Mouse (Mus musculus): Measurements from ENCODE around the gene Pld3. TPM values are rescaled to one million over a fixed set of nuclear protein-coding genes. Genes with fewer than 3 reads are reported as not detected.
"Not testable (repeated sequence)": the region's sequence is repeated elsewhere in the genome, so short reads cannot be mapped to it uniquely, and the experiment has no call there.

Gene Pld3
- polyA plus RNA-seq, 2 experiments from 2014 or later = 191 to 306 TPM

DNA sequence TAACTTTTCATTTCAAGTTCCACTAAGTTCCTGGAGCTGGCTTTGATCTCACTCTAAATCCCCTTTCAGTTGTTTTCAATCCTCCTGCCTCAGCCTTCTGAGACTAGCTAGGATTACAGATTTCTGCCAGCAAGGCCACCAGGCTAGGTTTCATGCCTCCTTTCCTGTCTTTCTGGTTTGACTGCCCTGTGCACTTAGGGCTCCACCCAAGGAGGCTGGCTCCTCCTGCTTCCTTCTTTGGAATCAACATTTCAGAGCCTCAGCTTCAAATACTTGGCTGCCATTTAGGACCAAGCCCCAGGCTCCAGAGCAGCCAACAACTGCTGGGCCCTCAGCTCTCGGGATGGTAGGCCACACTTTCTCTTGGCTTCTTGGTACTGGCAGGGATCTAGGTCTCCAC, 32.4 kb downstream of the Pld3 start:
- ATAC-seq = no peak

GRCm38 (mm10) chr7:27520104-27520503, 32.9 kb downstream of the Pld3 start:
- ATAC-seq = no peak

GRCm38 (mm10) chr7:27518314-27518713, 34.7 kb downstream of the Pld3 start:
- ATAC-seq = no peak

DNA sequence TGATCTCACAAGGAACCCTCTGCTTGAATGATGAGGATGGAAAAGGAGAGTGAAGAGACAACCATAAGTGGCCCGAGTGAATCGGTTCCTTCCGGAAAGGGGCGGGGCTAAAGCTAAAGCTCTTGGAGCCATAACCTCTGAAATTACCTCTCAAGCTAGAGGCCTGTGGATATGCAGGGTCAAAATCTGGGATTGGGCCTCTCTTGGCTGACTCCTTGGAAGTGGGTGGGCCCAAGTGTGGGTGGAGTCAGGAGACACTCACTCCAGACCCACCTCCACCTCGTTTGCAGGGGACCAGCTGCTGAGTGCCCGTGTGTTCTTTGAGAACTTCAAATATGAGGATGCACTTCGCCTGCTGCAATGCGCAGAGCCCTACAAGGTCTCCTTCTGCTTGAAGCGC, 38.1 kb downstream of the Pld3 start:
- ATAC-seq = no peak

- no peak for ATAC-seq
Observed at GRCm38 (mm10) chr7:27510809-27511208, 42.2 kb downstream of the Pld3 start.

GRCm38 (mm10) chr7:27508648-27509005, 44.4 kb downstream of the Pld3 start:
- peak; percentile 62 for ATAC-seq

DNA sequence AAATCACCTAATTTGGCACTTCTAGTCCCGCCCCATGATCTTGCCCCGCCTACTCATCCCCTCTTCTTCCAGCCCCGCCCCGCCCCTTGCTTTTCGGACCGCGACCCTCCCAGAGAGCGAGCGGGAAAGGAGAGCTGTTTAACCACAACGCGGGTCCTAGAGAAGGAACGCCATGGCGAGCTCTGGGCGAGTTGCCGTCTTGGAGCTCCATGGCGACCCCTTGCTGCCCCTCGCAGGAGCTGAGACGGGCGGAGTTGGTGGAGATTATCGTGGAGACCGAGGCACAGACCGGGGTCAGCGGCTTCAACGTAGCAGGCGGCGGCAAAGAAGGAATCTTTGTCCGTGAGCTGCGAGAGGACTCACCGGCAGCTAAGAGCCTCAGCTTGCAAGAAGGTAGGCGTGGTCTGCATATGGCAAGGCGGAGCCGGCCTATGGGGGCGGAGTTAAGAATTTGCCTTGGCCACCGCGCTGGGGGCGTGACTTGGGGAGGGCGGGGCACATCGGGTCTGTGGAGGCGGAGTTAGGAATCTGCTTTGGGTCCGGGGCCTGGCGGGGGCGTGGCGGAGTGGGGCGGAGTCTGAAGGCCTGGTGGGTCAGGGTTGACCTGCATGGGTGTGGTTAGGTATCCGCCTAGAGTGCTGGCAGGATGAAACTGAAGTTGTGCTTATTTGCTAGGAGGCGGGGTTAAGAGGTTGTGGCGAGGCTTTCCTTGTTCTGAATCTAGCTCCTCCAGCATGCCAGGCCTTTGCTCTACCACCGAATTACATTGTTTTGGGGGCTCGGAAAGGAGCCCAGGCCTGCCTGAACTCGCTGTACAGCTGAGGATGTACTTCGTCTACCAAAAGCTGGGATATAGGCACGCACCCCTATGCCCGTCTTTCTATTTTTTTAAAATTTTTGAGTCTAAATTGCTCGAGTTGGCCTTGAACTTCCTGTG, 45.0 kb downstream of the Pld3 start:
- peak; percentile 89 for ATAC-seq

DNA sequence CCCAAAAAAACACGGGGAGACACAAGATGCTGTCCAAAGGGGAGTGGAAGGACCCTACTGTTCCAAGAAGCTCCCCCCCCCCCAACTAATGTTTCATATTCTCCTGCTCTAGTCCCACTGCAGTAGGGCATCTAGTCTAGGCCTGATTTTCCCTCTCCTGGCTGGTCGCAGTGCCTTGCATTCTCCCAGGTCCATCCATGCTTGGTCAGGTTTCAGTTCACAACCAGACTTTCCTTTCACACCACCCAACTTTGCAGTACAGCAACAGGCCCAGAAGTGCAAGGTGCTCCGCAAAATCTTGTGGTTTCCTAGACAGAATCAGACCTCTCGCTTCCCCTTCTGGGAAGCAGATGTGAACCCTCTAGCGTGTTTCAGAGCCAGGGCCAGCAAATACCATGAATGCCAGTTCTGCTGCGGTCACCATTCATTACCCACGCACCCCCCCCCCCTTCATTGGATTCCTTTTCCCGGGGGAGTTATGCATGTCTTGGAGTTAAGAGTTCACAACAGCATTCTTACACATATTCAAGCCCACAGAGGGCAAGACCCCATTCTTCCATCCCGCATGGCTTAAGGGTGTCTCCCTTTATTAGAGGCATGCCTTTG, 46.1 kb downstream of the Pld3 start:
- no peak for ATAC-seq

DNA sequence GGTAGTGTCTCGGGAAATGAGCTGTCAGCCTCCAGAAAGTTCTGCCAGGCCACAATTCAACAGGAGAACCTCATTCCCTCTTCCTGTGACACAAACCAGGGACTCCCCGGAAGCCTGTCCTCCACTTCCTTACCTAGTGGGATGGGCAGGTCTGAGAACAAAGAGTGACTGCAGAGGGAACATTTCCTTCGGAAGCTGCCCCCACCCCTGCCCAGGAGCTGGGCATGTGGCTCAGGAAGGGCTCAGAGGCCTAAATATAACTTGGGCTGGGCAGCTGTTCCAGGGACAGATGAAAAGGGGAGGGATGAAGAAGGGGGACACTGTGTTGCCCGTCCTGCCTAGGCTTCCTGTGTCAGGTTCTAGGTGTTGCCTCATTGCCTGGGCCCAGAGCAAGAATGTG, 51.4 kb downstream of the Pld3 start:
- ATAC-seq = no peak

DNA sequence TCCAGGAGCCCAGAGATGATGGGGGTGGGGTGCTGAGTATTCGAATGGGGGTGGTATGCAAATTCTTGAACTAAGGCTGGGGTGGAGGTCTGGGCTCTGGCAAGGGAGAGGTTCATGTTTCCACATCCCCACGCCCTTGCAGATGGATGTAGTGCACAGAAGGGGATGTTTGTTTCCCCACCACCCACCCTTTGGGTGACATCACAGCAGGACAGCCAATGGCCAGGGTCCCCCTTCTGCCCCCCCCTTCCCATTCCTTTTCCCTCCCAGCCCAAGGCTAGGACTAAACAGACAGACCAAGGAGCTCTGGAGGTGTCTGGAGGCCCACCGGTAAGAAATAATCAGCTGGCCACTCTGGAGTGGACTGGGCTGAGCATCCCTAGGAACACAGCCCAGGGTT, 54.0 kb downstream of the Pld3 start, which contains the start of gene Prx:
Gene Prx, plus strand, starts transcription at position 289 of the 400 bp plus-strand sequence.
- ATAC-seq = no peak

DNA sequence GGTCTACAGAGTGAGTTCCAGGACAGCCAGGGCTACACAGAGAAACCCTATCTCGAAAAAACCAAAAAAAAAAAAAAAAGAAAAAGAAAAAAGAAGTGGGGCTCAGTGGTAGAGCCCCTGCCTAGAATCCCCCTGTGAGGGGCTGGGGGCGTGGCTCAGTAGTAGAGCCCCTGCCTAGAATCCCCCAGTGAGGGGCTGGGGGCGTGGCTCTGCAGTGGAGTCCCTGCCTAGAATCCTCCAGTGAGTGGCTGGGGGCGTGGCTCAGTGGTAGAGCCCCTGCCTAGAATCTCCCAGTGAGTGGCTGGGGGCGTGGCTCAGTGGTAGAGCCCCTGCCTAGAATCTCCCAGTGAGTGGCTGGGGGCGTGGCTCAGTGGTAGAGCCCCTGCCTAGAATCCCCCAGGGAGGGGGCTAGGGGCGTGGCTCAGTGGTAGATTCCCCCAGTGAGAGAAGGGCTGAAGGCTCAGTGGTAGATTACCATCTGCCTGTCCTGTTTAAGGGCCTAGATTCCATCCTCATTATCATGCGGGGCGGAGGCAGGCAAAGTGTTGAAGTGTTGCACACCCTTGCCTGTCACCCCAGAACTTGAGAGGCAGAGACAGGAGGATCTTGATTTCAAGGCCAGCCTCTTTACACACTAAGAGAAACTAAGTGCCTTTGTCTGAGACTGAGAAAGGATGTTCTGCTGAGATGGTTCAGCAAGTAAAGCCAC, 58.2 kb downstream of the Pld3 start:
- not testable (repeated sequence) for ATAC-seq

GRCm38 (mm10) chr7:27493450-27493849, 59.6 kb downstream of the Pld3 start:
- no peak for ATAC-seq

DNA sequence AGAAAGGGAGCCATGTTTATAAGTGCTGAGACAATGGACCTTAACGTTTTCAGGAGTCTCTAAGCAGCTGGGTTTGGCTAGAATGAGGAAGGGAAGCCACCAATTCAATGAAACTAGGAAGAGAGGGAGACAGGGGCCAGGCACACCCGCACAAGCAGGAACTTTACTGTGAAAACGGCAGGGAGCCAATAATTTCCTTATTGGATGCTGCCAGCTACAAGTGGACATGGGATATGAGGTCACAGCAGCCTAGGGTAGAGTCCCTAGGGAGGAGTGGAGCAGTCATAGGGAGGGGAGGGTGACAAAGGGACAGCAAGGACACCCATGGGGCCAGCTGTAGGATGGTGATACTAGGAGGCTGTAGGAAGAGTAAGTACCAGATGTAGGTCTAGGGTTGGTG, 60.0 kb downstream of the Pld3 start:
- no peak for ATAC-seq

DNA sequence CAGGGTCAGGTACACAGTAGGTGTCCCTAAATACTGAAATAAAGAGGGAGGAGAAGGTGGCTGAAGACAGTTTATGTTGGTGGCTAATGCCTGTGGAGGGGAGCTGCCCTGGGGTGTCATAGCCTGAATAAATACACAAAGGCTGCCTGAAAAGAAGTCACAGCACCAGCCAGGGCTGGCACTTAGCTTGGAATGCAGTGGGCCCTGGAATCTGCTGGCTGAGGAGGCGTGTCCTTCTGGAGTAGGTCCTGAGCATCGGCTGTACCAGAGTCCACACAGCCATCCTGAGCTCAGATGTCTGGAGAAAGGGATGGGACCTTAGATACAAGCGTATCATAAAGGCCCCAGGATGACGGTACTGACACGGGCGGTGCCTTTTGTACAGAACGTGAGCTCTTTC, 61.2 kb downstream of the Pld3 start:
- ATAC-seq = no peak

DNA sequence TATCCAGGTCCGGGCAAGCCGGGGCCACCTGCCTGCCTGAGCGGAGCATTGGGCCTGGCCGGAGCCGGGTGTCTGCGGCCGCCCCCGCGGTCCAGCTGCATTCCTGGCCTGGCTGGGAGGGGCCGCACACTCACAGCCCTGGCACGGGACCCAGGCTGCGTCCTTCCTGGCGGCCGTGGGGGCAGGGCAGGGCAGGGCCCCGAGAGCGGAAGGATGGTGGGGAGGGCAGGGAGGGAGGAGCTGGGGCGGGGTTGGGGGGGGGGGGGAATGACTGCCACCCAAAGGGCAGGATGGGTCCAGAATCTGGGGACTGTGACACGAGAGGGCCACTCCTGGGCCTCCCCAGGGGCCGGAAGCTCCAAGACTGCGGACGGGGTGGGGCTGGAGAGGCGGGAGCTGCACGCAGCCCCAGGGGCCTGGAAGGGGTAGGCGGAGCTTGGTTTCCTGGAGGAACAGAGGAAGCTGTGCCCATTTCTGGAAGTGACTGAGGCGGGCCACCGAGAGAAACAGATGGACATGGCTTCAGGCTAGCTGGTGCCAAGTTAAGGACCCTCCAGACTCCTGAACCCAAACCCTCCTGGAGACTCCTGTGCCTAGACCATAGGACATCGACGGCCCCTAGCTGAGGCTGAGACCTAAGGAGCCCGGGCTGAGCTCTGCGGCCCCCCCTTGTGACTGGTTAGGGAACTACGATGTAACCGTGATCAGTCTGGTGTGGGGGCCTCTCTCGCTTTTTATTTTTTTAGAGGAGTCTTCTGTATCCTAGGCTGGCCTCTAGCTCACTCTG, 62.3 kb downstream of the Pld3 start:
- peak; percentile 40 for ATAC-seq

DNA sequence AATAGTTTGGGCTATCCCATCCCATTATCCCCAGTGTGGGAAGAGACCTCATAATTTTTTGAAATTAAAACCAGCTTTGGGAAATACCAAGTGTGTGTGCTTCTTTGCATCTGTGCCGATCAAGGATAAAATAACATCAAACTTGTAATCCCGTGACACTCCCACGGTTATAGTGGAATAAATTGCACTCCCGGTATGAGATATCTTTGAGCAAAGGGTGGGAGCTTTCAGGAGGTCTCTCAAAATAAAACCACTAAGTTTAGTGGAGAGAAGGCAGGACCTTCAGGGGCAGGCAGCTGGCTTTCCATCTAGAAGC, 62.8 kb downstream of the Pld3 start:
- no peak for ATAC-seq

DNA sequence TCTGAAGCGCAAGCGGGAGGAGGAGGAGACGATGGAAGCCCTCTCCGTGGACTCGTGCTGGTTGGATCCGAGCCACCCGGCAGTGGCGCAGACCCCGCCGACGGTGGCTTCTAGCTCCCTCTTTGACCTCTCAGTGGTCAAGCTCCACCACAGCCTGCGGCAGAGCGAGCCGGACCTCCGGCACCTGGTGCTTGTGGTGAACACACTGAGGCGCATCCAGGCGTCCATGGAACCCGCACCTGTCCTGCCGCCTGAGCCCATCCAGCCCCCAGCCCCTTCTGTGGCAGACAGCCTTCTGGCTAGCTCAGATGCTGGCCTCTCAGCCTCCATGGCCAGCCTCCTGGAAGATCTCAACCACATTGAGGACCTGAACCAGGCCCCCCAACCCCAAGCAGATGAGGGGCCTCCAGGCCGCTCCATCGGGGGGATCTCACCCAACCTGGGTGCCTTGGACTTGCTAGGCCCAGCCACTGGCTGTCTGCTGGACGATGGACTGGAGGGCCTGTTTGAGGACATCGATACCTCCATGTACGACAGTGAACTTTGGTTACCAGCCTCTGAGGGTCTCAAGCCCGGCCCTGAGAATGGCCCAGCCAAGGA, 63.6 kb downstream of the Pld3 start:
- ATAC-seq = no peak

DNA sequence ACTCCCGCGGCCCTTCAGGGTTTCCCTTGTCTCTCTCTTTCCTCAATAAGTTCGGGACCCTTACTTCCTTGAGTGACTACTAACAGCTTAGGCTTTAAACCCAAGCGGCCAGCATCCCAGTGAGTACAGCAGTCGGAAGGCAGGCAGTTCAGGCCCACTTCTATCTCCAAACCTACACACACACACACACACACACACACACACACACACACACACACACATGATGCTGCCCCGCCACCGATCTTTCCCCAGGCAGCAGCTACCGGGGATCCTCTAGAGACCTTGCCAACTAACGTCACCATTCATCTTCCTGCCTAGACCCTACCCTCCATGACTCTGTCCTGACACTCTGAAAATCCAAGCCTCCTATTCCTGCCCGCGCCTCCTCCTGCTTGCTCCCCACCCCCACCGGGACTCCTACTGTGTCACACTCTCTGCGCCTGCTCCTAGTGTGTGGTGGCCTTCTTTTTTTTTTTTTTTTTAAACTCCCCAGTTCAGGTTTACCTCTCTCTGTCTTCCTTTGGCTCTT, 65.2 kb downstream of the Pld3 start:
- peak; percentile 8 for ATAC-seq

DNA sequence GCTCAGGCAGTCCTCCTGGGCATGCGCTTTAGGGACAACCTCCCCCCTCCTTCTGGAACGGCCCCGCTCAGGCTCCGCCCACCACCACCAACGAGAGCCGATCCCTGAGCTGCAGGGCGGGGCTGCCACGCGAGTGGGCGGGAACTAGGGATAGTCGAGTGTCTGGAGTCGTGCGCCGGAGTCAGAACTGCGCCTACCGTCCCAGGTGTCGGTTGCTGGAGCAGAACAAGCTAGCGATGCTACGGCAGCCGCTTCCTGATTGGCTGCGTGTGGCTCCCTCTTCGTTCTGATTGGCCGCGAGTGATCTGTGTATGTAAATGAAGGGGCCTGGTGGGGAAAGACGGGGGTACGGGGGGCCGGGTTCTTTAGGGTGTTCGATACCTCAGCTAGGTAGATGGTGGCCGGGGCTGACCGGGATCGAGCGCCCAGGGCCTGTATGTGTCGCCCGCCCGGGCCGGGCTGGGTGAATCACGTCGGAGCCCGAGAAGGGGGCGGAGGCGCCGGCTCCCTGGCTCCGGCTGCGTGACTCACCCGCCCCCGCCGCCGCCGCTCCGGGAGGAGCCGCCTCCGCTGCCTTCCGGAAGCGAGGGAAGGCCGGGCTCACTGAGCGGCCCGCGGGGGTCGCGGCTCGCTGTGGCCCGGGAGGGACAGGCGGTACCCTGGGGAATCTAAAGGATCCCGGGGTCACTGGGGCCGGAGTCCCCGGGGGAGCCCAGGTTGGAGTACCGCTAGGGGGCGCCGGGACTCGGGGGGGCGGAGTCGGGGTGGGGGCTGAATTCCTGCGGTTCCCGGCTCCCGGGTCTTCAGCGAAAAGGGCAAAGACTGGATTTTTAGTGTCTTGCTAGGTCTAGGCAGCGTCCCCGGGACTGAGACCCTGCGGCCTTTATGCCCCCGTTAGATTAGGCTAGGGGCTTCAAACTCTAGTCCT, 66.0 kb downstream of the Pld3 start, which contains the start of gene Sertad1:
Gene Sertad1, plus strand, starts transcription at position 141 of the 928 bp plus-strand sequence.
- ATAC-seq = peak; percentile 83

DNA sequence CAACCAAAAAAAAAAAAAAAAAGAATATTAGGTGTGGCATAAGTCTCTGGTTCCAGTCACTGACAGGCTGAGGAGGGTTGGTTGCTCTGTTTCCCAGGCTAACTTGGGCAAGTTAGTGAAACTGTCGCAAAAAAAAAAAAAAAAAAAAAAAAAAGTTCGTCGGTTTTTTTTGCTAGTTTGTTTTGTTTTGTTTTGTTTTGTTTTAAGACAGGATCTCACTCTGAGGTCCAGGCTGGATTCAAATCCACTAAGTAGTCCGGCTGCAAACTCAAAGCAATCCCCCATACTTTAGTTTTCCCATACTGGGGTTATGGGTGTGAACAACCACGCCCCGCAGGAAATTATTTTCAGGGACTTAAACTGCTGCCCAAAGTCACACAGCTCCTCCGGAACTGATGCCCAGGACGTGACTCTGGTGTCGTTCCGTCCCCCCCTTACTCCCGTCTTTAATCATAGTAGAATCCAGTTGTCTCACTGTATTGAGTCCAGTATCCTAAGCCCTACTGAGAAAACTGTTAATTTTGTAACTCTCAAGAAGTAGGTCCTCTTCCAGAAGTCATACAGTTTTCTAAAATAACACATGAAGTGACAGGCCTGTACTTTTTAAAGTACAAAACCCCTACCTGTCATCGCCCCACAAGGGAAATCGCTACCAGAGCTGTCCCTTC, 66.8 kb downstream of the Pld3 start:
- ATAC-seq = no peak

Data from CD4-positive, CD25-positive, alpha-beta regulatory T cell, adult 4 months (primary cell).